Mouse (Mus musculus): ENCODE data around the gene Gm5901. TPM values are rescaled to one million over a fixed set of nuclear protein-coding genes. Genes with fewer than 3 reads are reported as not detected.

The Gm5901 gene
- polyA plus RNA-seq, 1 experiment from 2014 or later: not detected

GRCm38 (mm10) chr7:105373509-105373908, 1.3 kb upstream of the Gm5901 start:
- no peak for ATAC-seq (ENCODE audit: low FRiP score)
- Histone ChIP-seq H3K4me2 (no peak overlapping the region), H3K36me3 (peaks cover 56% of the 10 kb centered on the region), H3K4me1 (no peaks in the 10 kb centered on the region), H3K9me3 (replicated peaks) (no peaks in the 10 kb centered on the region), H3K9ac (replicated peaks) (no peak overlapping the region), H3K4me3 (replicated peaks) (no peak overlapping the region), H3K27me3 (replicated peaks) (no peaks in the 10 kb centered on the region), H3K27ac (replicated peaks) (no peak overlapping the region)
- WGBS: 84% methylated on average over 4 of the region's 4 CpGs

GRCm38 (mm10) chr7:105373976-105374375, 862 bp upstream of the Gm5901 start:
- WGBS: 97% methylated on average over 3 of the region's 3 CpGs
- Histone ChIP-seq H3K27me3 (replicated peaks) (no peaks in the 10 kb centered on the region), H3K9ac (replicated peaks) (no peak overlapping the region), H3K9me3 (replicated peaks) (no peaks in the 10 kb centered on the region), H3K4me1 (no peaks in the 10 kb centered on the region), H3K36me3 (peaks cover 61% of the 10 kb centered on the region), H3K4me3 (replicated peaks) (no peak overlapping the region), H3K27ac (replicated peaks) (no peak overlapping the region), H3K4me2 (no peak overlapping the region)
- no peak for ATAC-seq (ENCODE audit: low FRiP score)

GRCm38 (mm10) chr7:105380329-105380728, 5.5 kb downstream of the Gm5901 start:
- Histone ChIP-seq H3K9me3 (replicated peaks) (no peaks in the 10 kb centered on the region), H3K4me2 (no peak overlapping the region), H3K4me1 (no peaks in the 10 kb centered on the region), H3K36me3 (peaks cover 83% of the 10 kb centered on the region), H3K27me3 (replicated peaks) (no peaks in the 10 kb centered on the region), H3K27ac (replicated peaks) (no peak overlapping the region), H3K4me3 (replicated peaks) (no peak overlapping the region), H3K9ac (replicated peaks) (no peak overlapping the region)
- ATAC-seq (ENCODE audit: low FRiP score): no peak
- 96% methylated on average over 3 of the region's 3 CpGs for WGBS

- H3K4me3 ChIP-seq (replicated peaks): no peak overlapping the region
- H3K4me2 ChIP-seq: no peak overlapping the region
- H3K36me3 ChIP-seq: peaks cover 68% of the 10 kb centered on the region
- no peaks in the 10 kb centered on the region for H3K4me1 ChIP-seq
- no peak overlapping the region for H3K9ac ChIP-seq (replicated peaks)
- 91% methylated on average over 2 of the region's 2 CpGs for WGBS
- ATAC-seq (ENCODE audit: low FRiP score): no peak
- H3K9me3 ChIP-seq (replicated peaks): no peaks in the 10 kb centered on the region
- no peak overlapping the region for H3K27ac ChIP-seq (replicated peaks)
- no peaks in the 10 kb centered on the region for H3K27me3 ChIP-seq (replicated peaks)
Observed at GRCm38 (mm10) chr7:105387696-105388095, 12.9 kb downstream of the Gm5901 start.

GRCm38 (mm10) chr7:105390236-105390635, 15.4 kb downstream of the Gm5901 start:
- 96% methylated on average over 2 of the region's 2 CpGs for WGBS
- Histone ChIP-seq H3K36me3 (peaks cover 43% of the 10 kb centered on the region), H3K4me2 (no peak overlapping the region), H3K27ac (replicated peaks) (no peak overlapping the region), H3K4me3 (replicated peaks) (no peak overlapping the region), H3K27me3 (replicated peaks) (no peaks in the 10 kb centered on the region), H3K9ac (replicated peaks) (no peak overlapping the region), H3K4me1 (no peaks in the 10 kb centered on the region), H3K9me3 (replicated peaks) (no peaks in the 10 kb centered on the region)
- ATAC-seq (ENCODE audit: low FRiP score): no peak

GRCm38 (mm10) chr7:105394606-105395005, 19.8 kb downstream of the Gm5901 start:
- Histone ChIP-seq H3K4me3 (replicated peaks) (no peak overlapping the region), H3K9ac (replicated peaks) (no peak overlapping the region), H3K27ac (replicated peaks) (no peak overlapping the region), H3K9me3 (replicated peaks) (no peaks in the 10 kb centered on the region), H3K4me1 (peaks cover 10% of the 10 kb centered on the region), H3K4me2 (no peak overlapping the region), H3K36me3 (peaks cover 8% of the 10 kb centered on the region), H3K27me3 (replicated peaks) (no peaks in the 10 kb centered on the region)
- no peak for ATAC-seq (ENCODE audit: low FRiP score)
- WGBS: 92% methylated on average over 1 of the region's 1 CpGs

GRCm38 (mm10) chr7:105395131-105395820, 20.4 kb downstream of the Gm5901 start:
- H3K4me1 ChIP-seq: peaks cover 10% of the 10 kb centered on the region
- no peaks in the 10 kb centered on the region for H3K27me3 ChIP-seq (replicated peaks)
- no peak overlapping the region for H3K27ac ChIP-seq (replicated peaks)
- ATAC-seq (ENCODE audit: low FRiP score): no peak
- H3K4me3 ChIP-seq (replicated peaks): no peak overlapping the region
- no peaks in the 10 kb centered on the region for H3K9me3 ChIP-seq (replicated peaks)
- H3K36me3 ChIP-seq: peaks cover 3% of the 10 kb centered on the region; the same call in 1 of the 2 replicates
- H3K4me2 ChIP-seq: no peak overlapping the region
- no peak overlapping the region for H3K9ac ChIP-seq (replicated peaks)

- peaks cover 16% of the 10 kb centered on the region for H3K4me1 ChIP-seq
- H3K27me3 ChIP-seq (replicated peaks): no peaks in the 10 kb centered on the region
- no peak overlapping the region for H3K9ac ChIP-seq (replicated peaks)
- no peak overlapping the region for H3K4me2 ChIP-seq
- H3K4me3 ChIP-seq (replicated peaks): no peak overlapping the region
- peaks cover 3% of the 10 kb centered on the region; the same call in 1 of the 2 replicates for H3K36me3 ChIP-seq
- H3K9me3 ChIP-seq (replicated peaks): no peaks in the 10 kb centered on the region
- no peak for ATAC-seq (ENCODE audit: low FRiP score)
- H3K27ac ChIP-seq (replicated peaks): no peak overlapping the region
Observed at GRCm38 (mm10) chr7:105396126-105396525, 21.3 kb downstream of the Gm5901 start.

- WGBS: under 1% methylated on average over 25 of the region's 25 CpGs
- H3K4me2 ChIP-seq: peak overlapping the region; percentile 90
- H3K27me3 ChIP-seq (replicated peaks): no peaks in the 10 kb centered on the region
- H3K4me3 ChIP-seq (replicated peaks): peak overlapping the region; percentile 89
- ATAC-seq (ENCODE audit: low FRiP score): peak; percentile 35; the same call in 1 of the 2 replicates
- peaks cover 18% of the 10 kb centered on the region for H3K4me1 ChIP-seq
- peaks cover 3% of the 10 kb centered on the region; the same call in 1 of the 2 replicates for H3K36me3 ChIP-seq
- H3K9ac ChIP-seq (replicated peaks): peak overlapping the region; percentile 91
- peak overlapping the region; percentile 75 for H3K27ac ChIP-seq (replicated peaks)
- no peaks in the 10 kb centered on the region for H3K9me3 ChIP-seq (replicated peaks)
Observed at GRCm38 (mm10) chr7:105399058-105399934, 24.5 kb downstream of the Gm5901 start.

- Histone ChIP-seq H3K9ac (replicated peaks) (peak within 1 kb of the TSS; percentile 91), H3K9me3 (replicated peaks) (no peaks in the 10 kb centered on the region), H3K4me2 (peak within 1 kb of the TSS; percentile 90), H3K4me1 (peaks cover 18% of the 10 kb centered on the region), H3K36me3 (peaks cover 3% of the 10 kb centered on the region; the same call in 1 of the 2 replicates), H3K4me3 (replicated peaks) (peak within 1 kb of the TSS; percentile 89), H3K27me3 (replicated peaks) (no peaks in the 10 kb centered on the region), H3K27ac (replicated peaks) (peak within 1 kb of the TSS; percentile 83)
- ATAC-seq (ENCODE audit: low FRiP score): peak; percentile 98
- under 1% methylated on average over 55 of the region's 55 CpGs for WGBS
Observed at GRCm38 (mm10) chr7:105399935-105400624, 25.2 kb downstream of the Gm5901 start, which contains the start of gene Fam160a2. Gene Fam160a2 (minus strand): TSS chr7:105400054.

- Histone ChIP-seq H3K36me3 (no peaks in the 10 kb centered on the region), H3K9ac (replicated peaks) (no peak within 1 kb of the TSS), H3K27ac (replicated peaks) (no peak within 1 kb of the TSS), H3K27me3 (replicated peaks) (no peaks in the 10 kb centered on the region), H3K9me3 (replicated peaks) (no peaks in the 10 kb centered on the region), H3K4me1 (peaks cover 10% of the 10 kb centered on the region), H3K4me3 (replicated peaks) (no peak within 1 kb of the TSS), H3K4me2 (no peak within 1 kb of the TSS)
- no peak for ATAC-seq (ENCODE audit: low FRiP score)
- WGBS: 75% methylated on average over 5 of the region's 5 CpGs
Observed at GRCm38 (mm10) chr7:105404268-105404667, 29.4 kb downstream of the Gm5901 start, which contains the start of gene Cnga4. Gene Cnga4 (plus strand): TSS chr7:105404568.

All from neural tube, embryonic 15.5 days (tissue).